Mouse (Mus musculus) MEL (cell line): ENCODE measurements at regions not wholly inside any gene's neighbourhood (a gene's known extent, or its start where the extent isn't known, plus 50 kb on each side); places are given as distances from the start of the nearest gene placed in this dataset.

ENCODE experiments used
- DNase-seq: peaks from one replicate; pipeline ENCODE4 v3.0.0; 2011; ENCODE audit warnings: low read depth, low spot score
- H3K27ac ChIP-seq: 2 replicates; pipeline ENCODE4 v1.5.1; 2012; ENCODE audit warnings: low read depth, mild to moderate bottlenecking, control low read depth, low read length, moderate library complexity; ENCODE audit not compliant: control insufficient read depth
- H3K27me3 ChIP-seq, 2 experiments: fragments of 150-350 bp in 1 of 2; sonication (generic) in 1 of 2; 2 replicates each; pipeline ENCODE4 v1.6.1; 2012; ENCODE audit warnings: low read length in 2 of 2, mild to moderate bottlenecking in 2 of 2, improper control_type of control experiment in 1 of 2, moderate library complexity in 1 of 2; ENCODE audit not compliant: insufficient read depth in 2 of 2, control insufficient read depth in 1 of 2
- H3K36me3 ChIP-seq, 2 experiments: 2 replicates each; pipeline ENCODE4 v1.6.1; 2012 to 2014; ENCODE audit warnings: low read length in 2 of 2, improper control_type of control experiment in 1 of 2, inconsistent platforms in 1 of 2, mild to moderate bottlenecking in 1 of 2; ENCODE audit not compliant: insufficient read depth in 2 of 2, control insufficient read depth in 1 of 2
- H3K4me1 ChIP-seq, 2 experiments: fragments of 150-350 bp in 1 of 2; sonication (generic) in 1 of 2; 2 replicates each; pipeline ENCODE4 v1.6.1; 2012; ENCODE audit warnings: low read length in 2 of 2, improper control_type of control experiment in 1 of 2, mild to moderate bottlenecking in 1 of 2; ENCODE audit not compliant: insufficient read depth in 2 of 2, control insufficient read depth in 1 of 2
- H3K4me3 ChIP-seq, 2 experiments: fragments of 150-350 bp in 1 of 2; sonication (generic) in 1 of 2; 2 replicates each; pipeline ENCODE4 v1.5.1; 2012; ENCODE audit warnings: low read depth in 2 of 2, low read length in 2 of 2, mild to moderate bottlenecking in 2 of 2, moderate library complexity in 2 of 2, control low read depth in 1 of 2, improper control_type of control experiment in 1 of 2; ENCODE audit not compliant: control insufficient read depth in 1 of 2, insufficient read depth in 1 of 2
- H3K79me2 ChIP-seq: 2 replicates; pipeline ENCODE4 v1.6.1; 2012; ENCODE audit warnings: mild to moderate bottlenecking, low read length, moderate library complexity; ENCODE audit not compliant: control insufficient read depth, poor library complexity, insufficient read depth
- H3K9ac ChIP-seq: 2 replicates; pipeline ENCODE4 v1.6.1; 2012; ENCODE audit warnings: low read depth, mild to moderate bottlenecking, control low read depth, low read length, moderate library complexity; ENCODE audit not compliant: control insufficient read depth, poor library complexity, severe bottlenecking
- H3K9me3 ChIP-seq: fragments of 150-350 bp; sonication (generic); replicated peaks from 2 replicates; pipeline ENCODE4 v1.6.1; 2012; ENCODE audit warnings: mild to moderate bottlenecking, low read length, improper control_type of control experiment, moderate library complexity; ENCODE audit not compliant: insufficient read depth
- BHLHE40 ChIP-seq: IDR thresholded peaks from 2 replicates; pipeline ENCODE4 v1.6.1; 2012; ENCODE audit warnings: low read depth, mild to moderate bottlenecking, inconsistent platforms, low read length, improper control_type of control experiment, borderline replicate concordance
- CHD2 ChIP-seq: IDR thresholded peaks from 2 replicates; pipeline ENCODE4 v1.6.1; 2011; ENCODE audit warnings: low read length, improper control_type of control experiment
- CTCF ChIP-seq, 3 experiments: IDR thresholded peaks in 2 of 3; conservative IDR thresholded peaks in 1 of 3; 2 replicates each; pipeline ENCODE4 v1.5.1; 2011 to 2012; ENCODE audit warnings: low read length in 3 of 3, low read depth in 2 of 3, mild to moderate bottlenecking in 2 of 3, improper control_type of control experiment in 1 of 3, inconsistent platforms in 1 of 3, mixed read lengths in 1 of 3, moderate library complexity in 1 of 3; ENCODE audit not compliant: control insufficient read depth in 1 of 3, insufficient read depth in 1 of 3, poor library complexity in 1 of 3, severe bottlenecking in 1 of 3
- E2F4 ChIP-seq: IDR thresholded peaks from 2 replicates; pipeline ENCODE4 v1.6.1; 2011; ENCODE audit warnings: low read depth, low read length, improper control_type of control experiment, borderline replicate concordance
- GABPA ChIP-seq: IDR thresholded peaks from 2 replicates; pipeline ENCODE4 v1.6.1; 2012; ENCODE audit warnings: low read depth, mild to moderate bottlenecking, inconsistent platforms, low read length, improper control_type of control experiment, moderate library complexity
- GATA1 ChIP-seq: IDR thresholded peaks from 2 replicates; pipeline ENCODE4 v1.6.1; 2011; ENCODE audit warnings: low read depth, low read length, improper control_type of control experiment
- JUND ChIP-seq: IDR thresholded peaks from 2 replicates; pipeline ENCODE4 v1.6.1; 2011; ENCODE audit warnings: low read depth, mild to moderate bottlenecking, improper control_type of control experiment, low read length
- KAT2A ChIP-seq: conservative IDR thresholded peaks from 2 replicates; pipeline ENCODE4 v1.6.1; 2012; ENCODE audit warnings: low read depth, low read length, improper control_type of control experiment, inconsistent platforms
- MAFK ChIP-seq: IDR thresholded peaks from 2 replicates; pipeline ENCODE4 v1.6.1; 2011; ENCODE audit warnings: low read depth, mild to moderate bottlenecking, low read length, improper control_type of control experiment, borderline replicate concordance
- NRF1 ChIP-seq: IDR thresholded peaks from 2 replicates; pipeline ENCODE4 v1.6.1; 2014; ENCODE audit warnings: low read depth, mild to moderate bottlenecking, inconsistent platforms, low read length, improper control_type of control experiment, moderate library complexity; ENCODE audit not compliant: poor library complexity, insufficient read depth, severe bottlenecking
- POLR2A ChIP-seq, 2 experiments: IDR thresholded peaks; 2 replicates each; pipeline ENCODE4 v1.6.1; 2011 to 2012; ENCODE audit warnings: low read length in 2 of 2, mild to moderate bottlenecking in 2 of 2, control low read depth in 1 of 2, improper control_type of control experiment in 1 of 2, low read depth in 1 of 2, moderate library complexity in 1 of 2; ENCODE audit not compliant: control insufficient read depth in 1 of 2, insufficient read depth in 1 of 2, poor library complexity in 1 of 2
- POLR2AphosphoS2 ChIP-seq: IDR thresholded peaks from 2 replicates; pipeline ENCODE4 v1.6.1; 2011; ENCODE audit warnings: low read length, improper control_type of control experiment
- POLR2AphosphoS5 ChIP-seq: IDR thresholded peaks from 2 replicates; pipeline ENCODE4 v1.6.1; 2012; ENCODE audit warnings: low read depth, borderline replicate concordance, mild to moderate bottlenecking, inconsistent platforms, low read length, moderate library complexity, mixed read lengths
- RAD21 ChIP-seq: IDR thresholded peaks from 2 replicates; pipeline ENCODE4 v1.6.1; 2011; ENCODE audit warnings: mild to moderate bottlenecking, low read depth, low read length, improper control_type of control experiment
- SIN3A ChIP-seq: IDR thresholded peaks from 2 replicates; pipeline ENCODE4 v1.6.1; 2012; ENCODE audit warnings: low read length, improper control_type of control experiment, inconsistent platforms
- TAL1 ChIP-seq: IDR thresholded peaks from 2 replicates; pipeline ENCODE4 v1.6.1; 2012; ENCODE audit warnings: mild to moderate bottlenecking, inconsistent platforms, low read length, moderate library complexity, mixed read lengths
- TBP ChIP-seq: IDR thresholded peaks from 2 replicates; pipeline ENCODE4 v1.8.0; 2011; ENCODE audit warnings: low read depth, low read length, improper control_type of control experiment
- TCF12 ChIP-seq: IDR thresholded peaks from 2 replicates; pipeline ENCODE4 v1.6.1; 2014; ENCODE audit warnings: low read depth, mild to moderate bottlenecking, inconsistent platforms, low read length, improper control_type of control experiment, moderate library complexity
- UBTF ChIP-seq: IDR thresholded peaks from 2 replicates; pipeline ENCODE4 v1.6.1; 2012; ENCODE audit warnings: low read depth, mild to moderate bottlenecking, inconsistent platforms, low read length, improper control_type of control experiment, moderate library complexity, borderline replicate concordance; ENCODE audit not compliant: insufficient read depth
- USF1 ChIP-seq: IDR thresholded peaks from 2 replicates; pipeline ENCODE4 v1.6.1; 2014; ENCODE audit warnings: low read depth, mild to moderate bottlenecking, inconsistent platforms, low read length, improper control_type of control experiment, moderate library complexity
- USF2 ChIP-seq, 2 experiments: IDR thresholded peaks; 2 replicates each; pipeline ENCODE4 v1.6.1; 2011 to 2012; ENCODE audit warnings: improper control_type of control experiment in 2 of 2, low read length in 2 of 2, borderline replicate concordance in 1 of 2, inconsistent platforms in 1 of 2, low read depth in 1 of 2, mild to moderate bottlenecking in 1 of 2; ENCODE audit not compliant: insufficient read depth in 1 of 2
- ZC3H11A ChIP-seq: IDR thresholded peaks from 2 replicates; pipeline ENCODE4 v1.6.1; 2012; ENCODE audit warnings: low read depth, mild to moderate bottlenecking, inconsistent platforms, low read length, improper control_type of control experiment
- ZKSCAN1 ChIP-seq: IDR thresholded peaks from 2 replicates; pipeline ENCODE4 v1.6.1; 2012; ENCODE audit warnings: low read depth, mild to moderate bottlenecking, inconsistent platforms, low read length, improper control_type of control experiment, moderate library complexity
- ZNF384 ChIP-seq: IDR thresholded peaks from 2 replicates; pipeline ENCODE4 v1.6.1; 2012; ENCODE audit warnings: low read depth, mild to moderate bottlenecking, inconsistent platforms, low read length, improper control_type of control experiment

- no peaks in the 10 kb centered on the region for H3K36me3 ChIP-seq
Measured at GRCm38 (mm10) chr1:154124981-154125380, 76.0 kb upstream of the Zfp648 start.

GRCm38 (mm10) chr1:154126487-154126886 lies 74.5 kb upstream of the Zfp648 start:
- no peak for DNase-seq
- Histone ChIP-seq H3K27me3 (no peaks in the 10 kb centered on the region; a peak in 2 of 4 replicates), H3K9me3 (no peaks in the 10 kb centered on the region)
- no peak for TF ChIP-seq JUND
- no peak for TF ChIP-seq TCF12
- no peak for TF ChIP-seq MAFK
- no peak for TF ChIP-seq CHD2
- no peak for TF ChIP-seq ZC3H11A
- TF ChIP-seq TAL1 = no peak
- TF ChIP-seq GABPA = no peak
- no peak for TF ChIP-seq GATA1
- no peak for TF ChIP-seq CTCF (IDR thresholded peaks at IDR 0.05 in 2 of 3, conservative IDR thresholded peaks at IDR 0.05 in 1 of 3; ENCODE audit: control insufficient read depth in 1 of 3, insufficient read depth in 1 of 3, low read depth in 2 of 3, low read length in 3 of 3, poor library complexity in 1 of 3, severe bottlenecking in 1 of 3)
- no peak for TF ChIP-seq POLR2A (IDR thresholded peaks at IDR 0.05; ENCODE audit: control insufficient read depth in 1 of 2, insufficient read depth in 1 of 2, low read depth in 1 of 2, low read length in 2 of 2, poor library complexity in 1 of 2)
- TF ChIP-seq NRF1 = no peak
- no peak for TF ChIP-seq UBTF
- no peak for TF ChIP-seq POLR2AphosphoS5
- no peak for TF ChIP-seq ZKSCAN1
- TF ChIP-seq E2F4 = no peak
- TF ChIP-seq, all 39 proteins: peak for 0
- Histone ChIP-seq H3K4me1 (no peaks in the 10 kb centered on the region), H3K9ac (no peak overlapping the region), H3K4me3 (no peak overlapping the region), H3K36me3 (no peaks in the 10 kb centered on the region), H3K27ac (no peak overlapping the region), H3K79me2 (no peaks in the 10 kb centered on the region)

More at GRCm38 (mm10) chr1:154124981-154125380, 76.0 kb upstream of the Zfp648 start:
- H3K4me3 ChIP-seq = no peak overlapping the region
- no peak overlapping the region for H3K9ac ChIP-seq
- no peak overlapping the region for H3K27ac ChIP-seq
- TF ChIP-seq BHLHE40 (no peak), ZNF384 (no peak), GABPA (no peak), USF2 (IDR thresholded peaks at IDR 0.05; ENCODE audit: borderline replicate concordance in 1 of 2, insufficient read depth in 1 of 2, low read depth in 1 of 2, low read length in 2 of 2) (no peak), POLR2AphosphoS2 (no peak), CTCF (IDR thresholded peaks at IDR 0.05 in 2 of 3, conservative IDR thresholded peaks at IDR 0.05 in 1 of 3; ENCODE audit: control insufficient read depth in 1 of 3, insufficient read depth in 1 of 3, low read depth in 2 of 3, low read length in 3 of 3, poor library complexity in 1 of 3, severe bottlenecking in 1 of 3) (no peak), RAD21 (no peak), ZC3H11A (no peak), SIN3A (no peak), TBP (no peak), USF1 (no peak), KAT2A (no peak), POLR2A (IDR thresholded peaks at IDR 0.05; ENCODE audit: control insufficient read depth in 1 of 2, insufficient read depth in 1 of 2, low read depth in 1 of 2, low read length in 2 of 2, poor library complexity in 1 of 2) (no peak), E2F4 (no peak)
- no peak for DNase-seq
- H3K9me3 ChIP-seq = no peaks in the 10 kb centered on the region
- H3K79me2 ChIP-seq = no peaks in the 10 kb centered on the region
- H3K27me3 ChIP-seq = no peaks in the 10 kb centered on the region; a peak in 2 of 4 replicates
- no peaks in the 10 kb centered on the region for H3K4me1 ChIP-seq
